Comparison of ENCODE assay signal across 18 mouse cellular contexts in the genomic region with DNA sequence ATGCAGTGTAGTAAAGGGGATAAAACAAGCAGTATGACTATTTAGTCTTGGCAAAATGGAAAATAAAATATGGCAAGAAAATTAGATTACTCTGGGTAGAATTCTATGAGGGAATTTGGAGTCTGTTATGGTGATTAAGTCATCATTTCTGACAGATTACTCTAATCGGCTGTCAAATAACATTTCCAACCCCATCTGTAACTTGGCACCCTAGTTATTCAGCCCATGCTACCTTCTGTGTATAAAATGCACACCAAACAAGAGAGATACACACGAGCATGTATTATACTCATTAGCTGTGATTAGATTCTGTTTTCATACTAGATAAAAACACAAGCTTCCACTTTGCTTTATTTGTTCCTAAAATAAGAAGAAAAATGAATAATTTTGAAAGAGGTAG.
"Had no signal": no experiment of that assay in that cellular context is flagged by ENCODE, and none has a peak within 500 bp of the region (broad histone marks: within the 10 kb centered on the region; RNA-seq: fewer than 3 reads in every experiment).

No protein-coding gene starts in this region.

- DNase-seq: liver, postnatal 0 days; lung, embryonic 14.5 days; lung, postnatal 10 days; lung, postnatal 4 days; midbrain, embryonic 14.5 days; retina, postnatal 1 day; right cerebral cortex, adult 18-20 months; right cerebral cortex, postnatal 25 days; right cerebral cortex, postnatal 4 days; spleen, adult 18-20 months; thymus, adult 18-20 months; thymus, postnatal 14 days; thymus, postnatal 36 days had no signal

- H3K27me3 ChIP-seq: midbrain, embryonic 12.5 days; neural tube, embryonic 13.5 days; neural tube, embryonic 15.5 days had no signal

- H3K4me1 ChIP-seq: midbrain, embryonic 10.5 days; midbrain, embryonic 12.5 days; neural tube, embryonic 15.5 days had no signal

- H3K4me2 ChIP-seq: lung, embryonic 14.5 days; midbrain, embryonic 12.5 days; neural tube, embryonic 13.5 days; neural tube, embryonic 15.5 days had no signal

- H3K9me3 ChIP-seq: midbrain, embryonic 10.5 days; midbrain, embryonic 12.5 days; neural tube, embryonic 13.5 days; neural tube, embryonic 15.5 days had no signal

- H3K9ac ChIP-seq: liver, postnatal 0 days; lung, embryonic 14.5 days; midbrain, embryonic 12.5 days; neural tube, embryonic 13.5 days; neural tube, embryonic 15.5 days had no signal

- ATAC-seq: liver, postnatal 0 days had no signal

- H3K27ac ChIP-seq: midbrain, embryonic 10.5 days; midbrain, embryonic 12.5 days; neural tube, embryonic 13.5 days; neural tube, embryonic 15.5 days had no signal

- H3K4me3 ChIP-seq: midbrain, embryonic 10.5 days; midbrain, embryonic 12.5 days; myocyte; neural tube, embryonic 13.5 days; neural tube, embryonic 15.5 days had no signal

- H3K36me3 ChIP-seq: midbrain, embryonic 10.5 days; midbrain, embryonic 12.5 days; neural tube, embryonic 13.5 days; neural tube, embryonic 15.5 days had no signal
